27 mouse cellular contexts compared by ENCODE assay signal in genomic region chr5:124342897-124343296, GRCm38 (mm10). TPM values are rescaled to one million over a fixed set of nuclear protein-coding genes. Genes with fewer than 3 reads are reported as not detected.
DNase-seq lines count a peak whose midpoint lies in the region; ATAC-seq lines count a peak whose summit lies in the region.
"Had no signal": no experiment of that assay in that cellular context is flagged by ENCODE, and none has a peak within 500 bp of the region (broad histone marks: within the 10 kb centered on the region; RNA-seq: fewer than 3 reads in every experiment).

No protein-coding gene starts in this region.

- H3K27ac ChIP-seq in forebrain, embryonic 13.5 days: peak overlapping the region; percentile 40
- H3K27ac ChIP-seq in forebrain, embryonic 10.5 days: no peak overlapping the region
- peak overlapping the region; percentile 39; the same call in 1 of the 2 replicates for H3K27ac ChIP-seq in limb, embryonic 13.5 days
- H3K27ac ChIP-seq in limb, embryonic 10.5 days: no peak overlapping the region
- H3K27ac ChIP-seq: embryonic facial prominence, embryonic 12.5 days; gastrocnemius, adult 2 months; hindbrain, embryonic 12.5 days; hindbrain, embryonic 15.5 days had no signal

- H3K27me3 ChIP-seq in forebrain, embryonic 13.5 days: no peaks in the 10 kb centered on the region
- H3K27me3 ChIP-seq in forebrain, embryonic 10.5 days (ENCODE audit: poor library complexity, severe bottlenecking): no peaks in the 10 kb centered on the region
- no peaks in the 10 kb centered on the region for H3K27me3 ChIP-seq in limb, embryonic 13.5 days
- H3K27me3 ChIP-seq in limb, embryonic 10.5 days (ENCODE audit: low read depth, poor library complexity, severe bottlenecking): no peaks in the 10 kb centered on the region
- H3K27me3 ChIP-seq: CH12.LX; embryonic facial prominence, embryonic 12.5 days; hindbrain, embryonic 12.5 days; hindbrain, embryonic 15.5 days; Patski had no signal

- WGBS in forebrain, embryonic 13.5 days: 79% methylated on average over 8 of the region's 8 CpGs
- WGBS in forebrain, embryonic 10.5 days: 89% methylated on average over 8 of the region's 8 CpGs
- WGBS in limb, embryonic 13.5 days: 83% methylated on average over 8 of the region's 8 CpGs
- WGBS in limb, embryonic 10.5 days: 86% methylated on average over 8 of the region's 8 CpGs

- ATAC-seq in forebrain, embryonic 13.5 days: no peak
- ATAC-seq in limb, embryonic 13.5 days (ENCODE audit: low FRiP score, low read depth): no peak
- ATAC-seq: intestine, postnatal 0 days; Patski had no signal

- H3K36me3 ChIP-seq in forebrain, embryonic 13.5 days (ENCODE audit: poor library complexity, severe bottlenecking): peaks cover 40% of the 10 kb centered on the region
- peaks cover 72% of the 10 kb centered on the region for H3K36me3 ChIP-seq in forebrain, embryonic 10.5 days (replicated peaks)
- H3K36me3 ChIP-seq in limb, embryonic 13.5 days: peaks cover 42% of the 10 kb centered on the region
- peaks cover 50% of the 10 kb centered on the region for H3K36me3 ChIP-seq in limb, embryonic 10.5 days

- H3K4me1 ChIP-seq in forebrain, embryonic 13.5 days: peaks cover 26% of the 10 kb centered on the region
- 0 out of 2 replicates have a peak, but pooled peaks cover under 1% of the 10 kb centered on the region for H3K4me1 ChIP-seq in forebrain, embryonic 10.5 days
- peaks cover 18% of the 10 kb centered on the region for H3K4me1 ChIP-seq in limb, embryonic 13.5 days
- peaks cover 20% of the 10 kb centered on the region for H3K4me1 ChIP-seq in limb, embryonic 10.5 days
- H3K4me1 ChIP-seq: embryonic facial prominence, embryonic 12.5 days had no signal

- no peak overlapping the region for H3K4me3 ChIP-seq in forebrain, embryonic 13.5 days
- no peak overlapping the region for H3K4me3 ChIP-seq in forebrain, embryonic 10.5 days
- H3K4me3 ChIP-seq in limb, embryonic 13.5 days: no peak overlapping the region
- no peak overlapping the region for H3K4me3 ChIP-seq in limb, embryonic 10.5 days
- H3K4me3 ChIP-seq: embryonic facial prominence, embryonic 12.5 days; erythroblast, embryonic 14.5 days; gastrocnemius, adult 2 months; hindbrain, embryonic 12.5 days; hindbrain, embryonic 15.5 days had no signal

- H3K4me2 ChIP-seq in forebrain, embryonic 13.5 days: no peak overlapping the region
- no peak overlapping the region for H3K4me2 ChIP-seq in limb, embryonic 13.5 days (replicated peaks)
- H3K4me2 ChIP-seq: embryonic facial prominence, embryonic 12.5 days; heart, embryonic 11.5 days; hindbrain, embryonic 12.5 days; hindbrain, embryonic 15.5 days had no signal

- no peak overlapping the region for H3K9ac ChIP-seq in forebrain, embryonic 13.5 days
- H3K9ac ChIP-seq in limb, embryonic 13.5 days: no peak overlapping the region
- H3K9ac ChIP-seq: embryonic facial prominence, embryonic 12.5 days; hindbrain, embryonic 12.5 days; hindbrain, embryonic 15.5 days had no signal

- H3K9me3 ChIP-seq in forebrain, embryonic 13.5 days (replicated peaks): no peaks in the 10 kb centered on the region
- H3K9me3 ChIP-seq in forebrain, embryonic 10.5 days: no peaks in the 10 kb centered on the region
- no peaks in the 10 kb centered on the region for H3K9me3 ChIP-seq in limb, embryonic 13.5 days
- no peaks in the 10 kb centered on the region for H3K9me3 ChIP-seq in limb, embryonic 10.5 days (replicated peaks)
- H3K9me3 ChIP-seq: embryonic facial prominence, embryonic 12.5 days; G1E; hindbrain, embryonic 12.5 days; hindbrain, embryonic 15.5 days had no signal

- peak; percentile 3 for DNase-seq in embryo, embryonic 10 days (ENCODE audit: low spot score)
- no peak for DNase-seq in embryo, embryonic 11 days
- no peak for DNase-seq in forebrain, embryonic 10.5 days (ENCODE audit: extremely low spot score, low spot score)
- DNase-seq in limb, embryonic 10.5 days (ENCODE audit: low spot score): no peak
- peak; percentile 60 for DNase-seq in testis, postnatal 10 days (ENCODE audit: low spot score)
- no peak for DNase-seq in T-cell, adult 2 months (ENCODE audit: low spot score)
- DNase-seq: adrenal gland, adult 8-10 months; adrenal gland, postnatal 36 days; B cell, adult 2 months; cerebellum, adult 11 months; cerebellum, adult 2 months; cerebellum, adult 9-11 months; cerebellum, postnatal 25 days; gastrocnemius, adult 2 months; gastrocnemius, postnatal 14 days; heart, adult 11 months had no signal

RNA-seq across cellular contexts. Expression of gene 2810006K23Rik, which starts 15.0 kb away (rescaled TPM):
- polyA plus RNA-seq in forebrain, embryonic 13.5 days (2015; fragmentation: Nextera tagmentation; extraction: Ambion mirVana): 19.5 and 20.8 TPM in 2 replicates
- 24.9 and 25.7 TPM in 2 replicates for polyA plus RNA-seq in forebrain, embryonic 10.5 days (2016; fragmentation: Nextera tagmentation; extraction: Ambion mirVana)
- polyA plus RNA-seq in limb, embryonic 13.5 days (2015; fragmentation: Nextera tagmentation; extraction: Ambion mirVana): 16.2 and 16.3 TPM in 2 replicates
- 18.0 and 20.0 TPM in 2 replicates for polyA plus RNA-seq in limb, embryonic 10.5 days (2016; fragmentation: Nextera tagmentation; extraction: Ambion mirVana)

RNA-seq across cellular contexts. Expression of gene Mphosph9, which starts 15.1 kb away (rescaled TPM):
- 20.3 and 22.7 TPM in 2 replicates for polyA plus RNA-seq in forebrain, embryonic 13.5 days (2015; fragmentation: Nextera tagmentation; extraction: Ambion mirVana)
- 19.5 and 20.9 TPM in 2 replicates for polyA plus RNA-seq in forebrain, embryonic 10.5 days (2016; fragmentation: Nextera tagmentation; extraction: Ambion mirVana)
- 12.1 and 13.2 TPM in 2 replicates for polyA plus RNA-seq in limb, embryonic 13.5 days (2015; fragmentation: Nextera tagmentation; extraction: Ambion mirVana)
- 21.8 and 23.5 TPM in 2 replicates for polyA plus RNA-seq in limb, embryonic 10.5 days (2016; fragmentation: Nextera tagmentation; extraction: Ambion mirVana)

RNA-seq across cellular contexts. Expression of gene Cdk2ap1, which starts 20.0 kb away (rescaled TPM):
- polyA plus RNA-seq in forebrain, embryonic 13.5 days (2015; fragmentation: Nextera tagmentation; extraction: Ambion mirVana): 77.4 and 78.9 TPM in 2 replicates
- polyA plus RNA-seq in forebrain, embryonic 10.5 days (2016; fragmentation: Nextera tagmentation; extraction: Ambion mirVana): 57.3 and 64.7 TPM in 2 replicates
- polyA plus RNA-seq in limb, embryonic 13.5 days (2015; fragmentation: Nextera tagmentation; extraction: Ambion mirVana): 43.7 and 49.6 TPM in 2 replicates
- 92.3 and 129 TPM in 2 replicates for polyA plus RNA-seq in limb, embryonic 10.5 days (2016; fragmentation: Nextera tagmentation; extraction: Ambion mirVana)

Comparison
In these comparisons a context has a peak if more than half of its experiments do, and no peak if none do; other contexts are left out.
1. DNase-seq: peak in embryo, embryonic 10 days (single experiment) and testis, postnatal 10 days (single experiment); none in embryo, embryonic 11 days (single experiment), forebrain, embryonic 10.5 days (single experiment), limb, embryonic 10.5 days (single experiment) and T-cell, adult 2 months (single experiment).
2. H3K27ac ChIP-seq: peak in forebrain, embryonic 13.5 days (single experiment) and limb, embryonic 13.5 days (single experiment); none in forebrain, embryonic 10.5 days (single experiment) and limb, embryonic 10.5 days (single experiment).